Comparison of ENCODE assay signal across 20 mouse cellular contexts in genomic region chr5:111325813-111326212, GRCm38 (mm10). TPM values are rescaled to one million over a fixed set of nuclear protein-coding genes. Genes with fewer than 3 reads are reported as not detected.
A peak's percentile ranks its signal among the peaks of the same experiment; 100 is the strongest.
DNase-seq lines count a peak whose midpoint lies in the region; ATAC-seq and TF ChIP-seq lines count a peak whose summit lies in the region.
"Had no signal": no experiment of that assay in that cellular context is flagged by ENCODE, and none has a peak within 500 bp of the region (broad histone marks: within the 10 kb centered on the region; RNA-seq: fewer than 3 reads in every experiment).

No protein-coding gene starts in this region.

- no peak overlapping the region for H3K4me2 ChIP-seq in kidney, postnatal 0 days (ENCODE audit: low read length)
- H3K4me2 ChIP-seq: embryonic facial prominence, embryonic 12.5 days; forebrain, embryonic 12.5 days; heart, embryonic 11.5 days; hindbrain, embryonic 14.5 days; intestine, embryonic 15.5 days had no signal

- no peak overlapping the region for H3K4me3 ChIP-seq in gastrocnemius, adult 2 months
- no peak overlapping the region for H3K4me3 ChIP-seq in kidney, postnatal 0 days (replicated peaks; ENCODE audit: low read depth, low read length)
- H3K4me3 ChIP-seq: embryonic facial prominence, embryonic 12.5 days; forebrain, embryonic 12.5 days; hindbrain, embryonic 10.5 days; intestine, embryonic 15.5 days had no signal

- peak; percentile 27; the same call in 1 of the 2 replicates for TF ChIP-seq CTCF in gastrocnemius, adult 2 months (IDR thresholded peaks at IDR 0.05)
- peak; percentile 33; the same call in 1 of the 2 replicates for TF ChIP-seq CTCF in kidney, postnatal 0 days (IDR thresholded peaks at IDR 0.05; ENCODE audit: low read depth)

- H3K4me1 ChIP-seq in kidney, postnatal 0 days (replicated peaks; ENCODE audit: insufficient read depth, low read length) = no peaks in the 10 kb centered on the region
- H3K4me1 ChIP-seq: intestine, embryonic 15.5 days had no signal

- no peak for DNase-seq in gastrocnemius, adult 2 months
- DNase-seq in gastrocnemius, postnatal 14 days = no peak
- DNase-seq in kidney, postnatal 0 days (ENCODE audit: low spot score) = no peak
- no peak for DNase-seq in kidney, adult 11 months
- peak; percentile 36 for DNase-seq in 3T3-L1 (ENCODE audit: low read depth, low spot score)
- DNase-seq in R1 (ENCODE audit: low read depth, low spot score) = peak; percentile 48
- no peak for DNase-seq in adrenal gland, adult 2 months
- no peak for DNase-seq in embryo, embryonic 10.5 days (ENCODE audit: low spot score)
- DNase-seq: adrenal gland, postnatal 25 days; cerebellum, adult 8-10 months; cerebellum, postnatal 14 days; forebrain, postnatal 0 days; heart, adult 18-20 months had no signal

- no peaks in the 10 kb centered on the region for H3K9me3 ChIP-seq in kidney, postnatal 0 days (replicated peaks; ENCODE audit: low read length)
- H3K9me3 ChIP-seq: embryonic facial prominence, embryonic 12.5 days; intestine, embryonic 15.5 days had no signal

- no peaks in the 10 kb centered on the region for H3K27me3 ChIP-seq in kidney, postnatal 0 days (ENCODE audit: insufficient read depth, low read length)
- H3K27me3 ChIP-seq: embryonic facial prominence, embryonic 12.5 days; forebrain, embryonic 12.5 days; intestine, embryonic 15.5 days had no signal

- H3K36me3 ChIP-seq in kidney, postnatal 0 days (ENCODE audit: insufficient read depth, low read length) = no peaks in the 10 kb centered on the region
- H3K36me3 ChIP-seq: embryonic facial prominence, embryonic 12.5 days; forebrain, embryonic 12.5 days; hindbrain, embryonic 10.5 days; intestine, embryonic 15.5 days had no signal

- intact Hi-C loops in gastrocnemius, adult 2 months (cut with DNase I) = no loop called here
- intact Hi-C loops in gastrocnemius, postnatal 14 days (cut with DNase I; ENCODE audit: low total_unique reads) = no loop called here

- 8% methylated on average over 1 of the region's 1 CpGs for WGBS in kidney, postnatal 0 days

- no peak overlapping the region for H3K27ac ChIP-seq in gastrocnemius, adult 2 months
- no peak overlapping the region for H3K27ac ChIP-seq in kidney, postnatal 0 days
- H3K27ac ChIP-seq: embryonic facial prominence, embryonic 12.5 days; forebrain, embryonic 12.5 days; hindbrain, embryonic 10.5 days; hindbrain, embryonic 14.5 days; intestine, embryonic 15.5 days had no signal

- no peak overlapping the region for H3K9ac ChIP-seq in kidney, postnatal 0 days (ENCODE audit: low read depth, low read length)
- H3K9ac ChIP-seq: embryonic facial prominence, embryonic 12.5 days; forebrain, embryonic 12.5 days; forebrain, postnatal 0 days; hindbrain, embryonic 14.5 days; intestine, embryonic 15.5 days had no signal

- no peak for ATAC-seq in kidney, postnatal 0 days (replicated peaks; ENCODE audit: low FRiP score, low read depth)
- ATAC-seq: activated CD4-positive, CD25-positive, alpha-beta regulatory T cell, adult 4 months; forebrain, postnatal 0 days; intestine, embryonic 15.5 days had no signal

RNA-seq across cellular contexts. Expression of gene Pitpnb, which starts 4.8 kb away (rescaled TPM):
- total RNA-seq in gastrocnemius, adult 2 months (2021) = 10 to 100 TPM; 20.7 to 25.8 TPM
- total RNA-seq in gastrocnemius, postnatal 14 days (2021) = 10 to 100 TPM; 23.4 to 26.2 TPM
- polyA plus RNA-seq in kidney, postnatal 0 days (2015; fragmentation: Nextera tagmentation; extraction: Ambion mirVana) = 75.5 and 84.9 TPM in 2 replicates
- total RNA-seq in adrenal gland, adult 2 months (2021) = 10 to 100 TPM; 74.7 to 90.0 TPM
- polyA plus RNA-seq in adrenal gland, adult 2 months (2012; rRNA removed) = 41.3 and 49.5 TPM in 2 replicates

Comparison
In these comparisons a context has a peak if more than half of its experiments do, and no peak if none do; other contexts are left out.
1. DNase-seq: peak in 3T3-L1 (single experiment) and R1 (single experiment); none in gastrocnemius, adult 2 months (single experiment), gastrocnemius, postnatal 14 days (single experiment), kidney, postnatal 0 days (single experiment), kidney, adult 11 months (single experiment), adrenal gland, adult 2 months (single experiment) and embryo, embryonic 10.5 days (single experiment).